Mouse (Mus musculus) frontal cortex, postnatal 14 days (tissue): ENCODE results near the gene Dscam.
A peak's percentile ranks its signal among the peaks of the same experiment; 100 is the strongest.

Experiments used
- DNase-seq, 2 experiments: peaks; one replicate each; pipeline ENCODE4 v3.0.0; 2022; ENCODE audit warnings: low spot score in 2 of 2

Dscam gene

DNA sequence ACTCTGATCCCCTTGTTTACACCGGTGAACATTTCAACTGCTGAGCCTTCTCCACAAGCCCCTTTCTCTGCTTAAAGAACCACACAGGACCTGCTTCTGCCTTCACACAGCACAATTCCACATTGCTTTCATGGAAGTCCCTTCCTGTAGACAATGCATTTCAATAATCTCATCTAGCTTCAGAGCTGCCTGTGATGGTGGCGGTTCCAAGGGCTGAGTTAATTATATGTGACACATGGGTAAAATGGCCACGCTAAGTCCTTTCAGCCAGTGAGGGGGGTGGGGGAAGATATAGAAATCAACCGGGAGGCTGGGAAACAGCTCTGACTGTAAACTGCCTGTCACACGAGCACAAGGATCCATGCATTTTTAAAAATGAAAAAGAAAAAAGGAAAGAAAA lies 152.2 kb downstream of the Dscam start:
- no peak for DNase-seq

GRCm38 (mm10) chr16:97017171-97017738 lies 153.3 kb downstream of the Dscam start:
- DNase-seq: no peak

DNA sequence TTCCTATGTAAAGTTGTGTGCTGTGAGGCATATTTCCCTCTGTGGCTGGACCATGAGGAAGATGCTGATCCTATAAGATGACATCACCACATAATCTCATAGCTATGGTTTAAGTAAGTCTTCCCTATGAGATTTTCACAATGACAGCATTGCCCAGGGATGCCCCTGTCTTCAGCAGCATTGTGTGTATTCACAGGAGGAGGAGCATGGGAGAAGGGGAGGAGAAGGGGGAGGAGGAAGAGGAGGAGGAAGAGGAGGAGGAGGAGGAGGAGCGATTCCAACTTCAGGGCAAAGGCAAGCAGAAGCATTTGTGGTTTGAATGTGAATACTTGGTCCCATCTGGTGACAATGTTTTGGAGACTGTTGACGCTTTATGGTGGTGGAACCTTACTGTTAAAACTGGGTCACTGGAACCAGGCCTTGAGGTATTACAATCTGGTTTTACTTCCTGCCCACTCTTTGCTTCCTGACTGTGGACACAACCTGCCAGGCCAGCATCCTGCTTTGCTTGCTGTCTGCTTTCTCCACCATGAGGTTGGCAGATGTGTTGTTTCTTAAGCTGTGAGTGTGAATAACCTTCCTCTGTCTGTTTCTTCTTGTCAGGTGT lies 154.2 kb downstream of the Dscam start:
- no peak for DNase-seq

DNA sequence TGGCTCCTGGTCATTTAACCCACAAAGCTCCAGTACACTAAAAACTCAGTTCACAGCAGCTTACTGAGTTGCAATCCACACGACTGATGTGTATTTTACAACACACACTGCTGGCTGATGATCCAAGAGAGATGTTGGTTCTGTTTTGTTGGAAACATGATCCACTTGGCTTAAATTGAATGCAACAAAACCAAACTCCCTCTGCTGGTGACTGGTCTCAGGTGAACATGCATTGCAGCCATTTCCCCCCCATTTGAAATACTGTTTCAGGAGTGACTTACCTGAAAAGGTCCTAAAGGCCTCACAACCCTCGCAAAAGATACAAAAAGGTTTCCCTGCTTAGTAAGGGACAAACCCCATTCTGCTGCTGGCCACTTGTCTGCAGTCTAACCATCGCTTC lies 156.2 kb downstream of the Dscam start:
- DNase-seq: no peak

GRCm38 (mm10) chr16:97009116-97010055 lies 161.2 kb downstream of the Dscam start:
- DNase-seq: peak; percentile 35 to 36

- no peak for DNase-seq
Measured at GRCm38 (mm10) chr16:97007892-97008527, 162.5 kb downstream of the Dscam start.

DNA sequence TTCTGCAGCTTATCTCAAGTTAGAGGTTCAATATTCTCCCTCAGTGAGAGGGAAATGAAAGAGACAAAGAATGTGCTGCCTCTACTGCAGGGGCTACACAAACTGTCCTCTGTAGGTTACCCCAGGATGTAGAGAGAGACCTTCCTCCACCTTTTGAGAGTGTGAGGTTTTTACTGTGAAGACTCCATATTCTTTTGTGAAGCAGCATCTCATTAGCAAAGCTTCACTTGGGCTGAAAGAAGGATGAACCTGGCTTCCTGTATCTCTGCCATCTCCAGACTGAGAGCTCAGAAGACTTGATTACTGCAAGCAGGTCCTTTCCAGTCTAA lies 163.7 kb downstream of the Dscam start:
- no peak for DNase-seq

- no peak for DNase-seq
Measured at GRCm38 (mm10) chr16:97006041-97006853, 164.3 kb downstream of the Dscam start.

DNA sequence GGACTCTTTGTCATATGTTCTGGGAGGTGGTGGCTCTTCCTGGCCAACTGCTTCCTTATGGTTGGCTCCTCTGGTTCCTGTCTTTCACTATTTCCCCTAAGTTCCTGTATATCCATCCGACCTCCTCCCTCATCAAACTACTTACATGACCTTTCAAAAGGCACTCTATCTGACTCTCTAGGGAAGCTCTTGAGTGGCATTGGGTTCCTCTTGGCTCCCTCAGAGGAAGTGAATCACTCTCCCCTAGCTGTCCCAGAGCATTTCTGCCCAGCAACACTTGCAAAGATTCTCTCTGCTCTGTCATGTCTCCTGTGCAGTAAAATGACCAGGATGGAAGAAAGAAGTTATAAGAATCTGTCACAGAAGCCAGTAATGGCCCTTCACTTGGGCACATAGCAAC lies 166.6 kb downstream of the Dscam start:
- DNase-seq: no peak

- no peak for DNase-seq
Measured at GRCm38 (mm10) chr16:97002837-97003236, 167.7 kb downstream of the Dscam start.

DNA sequence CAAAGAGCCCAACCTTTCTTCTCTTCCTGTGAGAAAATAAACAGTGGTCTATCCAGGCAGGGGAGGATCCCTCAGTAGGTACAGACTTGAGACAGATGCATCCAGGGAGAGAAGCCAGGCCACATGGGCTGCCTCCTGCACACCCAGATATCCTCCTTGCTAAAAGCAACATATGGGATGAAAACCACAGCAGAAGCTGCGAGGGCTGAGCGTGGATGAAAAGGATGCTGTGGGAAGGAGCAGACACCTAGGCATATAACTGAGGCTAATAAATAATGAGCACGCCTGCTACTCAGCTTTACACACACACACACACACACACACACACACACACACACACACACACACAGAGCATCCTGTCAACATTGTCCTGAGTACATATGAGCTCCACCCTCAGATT lies 168.4 kb downstream of the Dscam start:
- DNase-seq: peak; percentile 40 to 52

- DNase-seq: peak; percentile 36 to 52
Measured at GRCm38 (mm10) chr16:96996854-96997253, 173.7 kb downstream of the Dscam start.

DNA sequence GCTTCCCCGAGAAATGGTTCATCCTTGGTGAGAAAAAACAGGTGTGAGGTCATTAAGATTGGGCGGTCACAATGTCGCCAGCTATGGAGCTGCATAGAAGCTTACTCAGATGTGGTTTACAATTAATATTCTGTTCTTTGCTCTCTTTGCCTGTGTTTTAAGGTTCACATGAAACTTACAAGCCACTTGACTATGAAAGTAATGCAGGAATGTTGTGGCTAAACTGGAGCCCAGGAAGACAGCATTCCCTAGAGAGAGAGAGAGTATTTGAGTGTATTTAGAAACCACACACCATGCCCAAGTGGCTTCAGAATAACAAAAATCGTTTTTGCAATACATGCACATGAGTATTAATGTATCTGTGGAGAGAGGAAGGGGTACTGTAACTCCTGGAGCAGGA lies 174.7 kb downstream of the Dscam start:
- DNase-seq: no peak

DNA sequence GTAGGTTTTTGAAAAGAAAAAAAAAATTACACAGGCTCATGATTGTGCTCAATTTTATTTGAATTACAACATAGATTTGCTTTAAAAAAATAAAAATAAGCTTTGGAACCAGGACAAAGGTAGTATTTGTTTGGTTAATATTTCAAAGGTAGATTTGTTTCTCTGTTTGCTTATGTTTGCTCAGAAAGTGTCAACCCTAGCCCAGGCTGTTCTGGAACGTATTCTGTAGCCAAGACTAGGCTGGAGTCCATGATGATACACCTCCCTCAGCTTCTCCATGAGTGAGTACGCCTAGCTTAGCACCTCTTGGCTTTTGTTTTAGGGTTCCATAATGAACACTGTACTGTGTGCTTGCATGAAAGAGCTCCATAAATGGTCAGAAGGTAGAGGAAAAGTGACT lies 183.2 kb downstream of the Dscam start:
- DNase-seq: no peak

DNA sequence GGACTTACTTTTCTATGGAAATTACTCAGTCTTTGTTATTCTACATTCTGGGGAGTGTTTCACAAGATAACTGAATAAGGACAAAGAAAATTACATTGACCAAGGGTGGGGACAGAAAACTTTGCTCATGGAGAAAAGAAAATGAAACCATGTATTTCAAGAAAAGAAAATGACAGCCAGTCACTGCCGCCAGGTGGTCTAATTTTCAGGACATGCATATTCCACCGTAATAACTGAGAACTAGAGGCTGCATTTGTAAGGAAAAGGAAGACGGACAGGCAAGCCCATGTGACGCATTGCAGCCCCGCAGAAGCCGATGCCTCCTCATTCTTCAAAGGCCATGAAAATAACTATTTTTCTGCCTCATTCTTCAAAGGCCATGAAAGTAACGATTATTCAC lies 197.3 kb downstream of the Dscam start:
- no peak for DNase-seq

DNA sequence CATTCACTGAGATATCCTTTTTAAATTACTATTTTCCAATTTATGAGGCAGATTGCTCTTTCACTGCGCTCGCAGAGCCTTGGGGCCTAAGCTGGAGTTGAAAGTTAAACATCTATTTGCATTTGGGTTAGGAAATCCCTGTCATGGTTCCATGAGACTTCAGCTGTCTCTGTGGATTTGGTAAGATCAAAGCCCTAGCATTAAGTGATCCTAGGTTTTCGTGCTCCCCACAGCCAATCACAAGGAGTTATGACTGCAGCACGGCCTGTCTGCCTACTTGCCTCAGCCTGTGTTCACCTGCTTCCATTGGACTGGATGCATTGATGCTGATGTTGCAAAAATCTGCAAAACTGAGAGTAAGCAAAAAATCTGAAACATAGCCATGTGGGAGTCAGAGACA lies 198.8 kb downstream of the Dscam start:
- DNase-seq: no peak

DNA sequence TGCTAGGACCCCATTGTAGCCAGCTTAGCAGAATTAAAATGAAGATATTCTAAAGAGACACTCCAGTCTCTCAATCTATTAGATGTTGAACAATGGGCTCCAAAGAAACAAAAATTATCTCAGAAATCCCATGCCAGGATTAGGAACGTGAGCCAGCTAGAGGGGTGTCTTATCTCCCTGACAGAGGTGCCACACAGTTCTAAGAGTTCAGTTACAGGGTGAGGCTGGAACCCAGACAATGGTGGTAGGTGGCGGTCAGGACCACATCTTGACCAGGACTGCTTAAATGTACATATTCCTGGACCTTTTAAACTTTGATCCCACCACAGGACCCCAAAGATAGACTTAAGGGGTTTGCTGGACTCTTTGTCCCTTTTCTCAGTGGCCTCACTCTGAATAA lies 200.1 kb downstream of the Dscam start:
- DNase-seq: no peak

- no peak for DNase-seq
Measured at GRCm38 (mm10) chr16:96969643-96970042, 200.9 kb downstream of the Dscam start.

DNA sequence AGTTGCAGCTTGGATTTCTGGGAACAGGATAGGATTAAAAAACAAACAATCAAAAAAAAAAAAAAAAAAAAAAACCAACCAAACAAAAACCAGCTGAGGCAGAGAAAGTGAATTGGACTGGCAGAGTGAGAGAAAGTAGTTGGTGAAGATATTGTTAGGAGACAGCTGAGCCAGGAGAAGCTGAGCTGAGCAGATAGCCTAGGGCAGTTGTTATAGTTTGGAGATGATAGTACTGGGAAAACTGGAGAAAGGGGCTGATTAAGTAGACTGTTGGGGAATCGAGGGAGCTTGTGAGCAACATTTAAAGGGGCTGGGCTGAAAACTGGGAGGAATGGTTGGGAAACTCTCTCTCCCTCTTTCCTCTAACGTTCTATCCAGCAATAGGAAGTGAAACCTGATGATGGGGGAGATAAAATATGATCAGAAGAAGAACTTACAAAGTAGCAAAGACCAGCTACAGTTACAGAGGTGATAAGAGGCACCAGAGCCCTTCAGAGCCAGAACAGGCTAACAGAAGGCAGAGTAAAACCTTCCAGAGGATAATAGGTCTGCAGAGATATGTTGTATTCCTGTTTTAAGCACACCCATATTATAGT lies 201.6 kb downstream of the Dscam start:
- no peak for DNase-seq

DNA sequence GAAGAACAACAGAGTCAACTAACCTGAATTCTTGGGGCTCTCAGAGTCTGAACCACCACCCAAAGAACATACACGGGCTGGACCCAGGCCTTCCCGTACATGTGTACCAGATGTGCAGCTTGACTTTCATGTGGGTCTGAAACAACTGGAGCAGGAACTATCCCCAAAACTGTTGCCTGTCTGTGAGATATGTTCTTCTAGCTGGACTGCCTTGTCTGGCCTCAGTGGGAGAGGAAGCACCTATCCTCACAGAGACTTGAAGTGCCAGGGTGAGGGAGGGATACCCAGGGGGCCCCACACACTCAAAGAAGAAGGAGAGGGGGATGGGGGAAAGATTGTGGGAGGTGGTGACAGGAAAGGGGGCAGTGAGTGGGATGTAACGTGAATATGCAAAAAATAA lies 210.9 kb downstream of the Dscam start:
- DNase-seq: no peak
